Mouse (Mus musculus) embryonic fibroblast, embryonic 13.5 days (primary cell): ENCODE measurements at regions not wholly inside any gene's neighbourhood (a gene's known extent, or its start where the extent isn't known, plus 50 kb on each side); places are given as distances from the start of the nearest gene placed in this dataset.
"Not testable (repeated sequence)": the region's sequence is repeated elsewhere in the genome, so short reads cannot be mapped to it uniquely, and the experiment has no call there.

ENCODE experiments used
- CTCF ChIP-seq: IDR thresholded peaks from 2 replicates; pipeline ENCODE4 v1.5.1; 2011; ENCODE audit warnings: mild to moderate bottlenecking, control low read depth, low read length, moderate library complexity, borderline replicate concordance; ENCODE audit not compliant: insufficient read depth
- POLR2A ChIP-seq: IDR thresholded peaks from 2 replicates; pipeline ENCODE4 v1.6.1; 2011; ENCODE audit warnings: low read depth, mild to moderate bottlenecking, control low read depth, low read length, moderate library complexity

- not testable (repeated sequence) for TF ChIP-seq POLR2A, CTCF
Observed at GRCm38 (mm10) chrX:82282376-82282775, 666.3 kb upstream of the Dmd start.
